Mouse (Mus musculus): ENCODE measurements around the gene AW209491. TPM values are rescaled to one million over a fixed set of nuclear protein-coding genes. Genes with fewer than 3 reads are reported as not detected.

The AW209491 gene
- 10 to 100 TPM; 25.3 to 27.9 TPM for total RNA-seq (2021)

- DNase-seq (ENCODE audit: low spot score in 2 of 2), result peak; percentile 95 to 98
- intact Hi-C loops (cut with DNase I), result loop anchor here (1.0 kb wide), 1 partner anchor 17 kb away; the partner anchor contains the start of genes Mrpl32 and Psma2
These were observed at the start of gene AW209491 for GRCm38 (mm10) chr13:14629726-14630641. TSS of gene AW209491 (plus strand) at chr13:14630154.

- intact Hi-C loops (cut with DNase I), result no loop called here
- peak in 1 of 2 experiments; percentile 8 for DNase-seq (ENCODE audit: low spot score in 2 of 2)
These were observed 49.6 kb upstream of the AW209491 start for GRCm38 (mm10) chr13:14580392-14580791.

GRCm38 (mm10) chr13:14602744-14603143 lies 27.2 kb upstream of the AW209491 start:
- peak in 1 of 2 experiments; percentile 61 for DNase-seq (ENCODE audit: low spot score in 2 of 2)

GRCm38 (mm10) chr13:14607616-14608015 lies 22.3 kb upstream of the AW209491 start:
- intact Hi-C loops (cut with DNase I), result no loop called here
- no peak for DNase-seq (ENCODE audit: low spot score in 2 of 2)

More at GRCm38 (mm10) chr13:14602744-14603143, 27.2 kb upstream of the AW209491 start:
- intact Hi-C loops (cut with DNase I), result loop anchor here (5.0 kb wide), 1 partner anchor 80 kb away; the partner anchor contains the start of gene Hecw1

GRCm38 (mm10) chr13:14612463-14612862 lies 17.5 kb upstream of the AW209491 start:
- intact Hi-C loops (cut with DNase I), result loop anchor here (5.0 kb wide), 1 partner anchor 135 kb away; no protein-coding TSS in a partner anchor
- DNase-seq (ENCODE audit: low spot score in 2 of 2), result no peak

- intact Hi-C loops (cut with DNase I), result loop anchor here (1.0 to 5.0 kb wide), 2 partner anchors 17 to 136 kb away; partner anchors contain the start of gene AW209491
- peak; percentile 95 to 99 for DNase-seq (ENCODE audit: low spot score in 2 of 2)
These were observed 16.9 kb upstream of the AW209491 start, which contains the start of the genes Mrpl32 and Psma2 for GRCm38 (mm10) chr13:14612926-14613529. TSS of gene Mrpl32 (minus strand) at chr13:14613165. TSS of gene Psma2 (plus strand) at chr13:14613240.

GRCm38 (mm10) chr13:14613553-14613952 lies 16.4 kb upstream of the AW209491 start:
- no peak for DNase-seq (ENCODE audit: low spot score in 2 of 2)
- intact Hi-C loops (cut with DNase I), result loop anchor here (1.0 to 5.0 kb wide), 2 partner anchors 17 to 136 kb away; partner anchors contain the start of gene AW209491

GRCm38 (mm10) chr13:14618724-14619123 lies 11.2 kb upstream of the AW209491 start:
- intact Hi-C loops (cut with DNase I), result no loop called here
- DNase-seq (ENCODE audit: low spot score in 2 of 2), result peak; percentile 70

- DNase-seq (ENCODE audit: low spot score in 2 of 2), result no peak
- intact Hi-C loops (cut with DNase I), result no loop called here
These were observed 10.0 kb downstream of the AW209491 start for GRCm38 (mm10) chr13:14639998-14640397.

GRCm38 (mm10) chr13:14649301-14649700 lies 19.3 kb downstream of the AW209491 start:
- DNase-seq (ENCODE audit: low spot score in 2 of 2), result peak; percentile 21 to 46

GRCm38 (mm10) chr13:14667107-14667506 lies 37.2 kb downstream of the AW209491 start:
- intact Hi-C loops (cut with DNase I), result no loop called here

More at GRCm38 (mm10) chr13:14649301-14649700, 19.3 kb downstream of the AW209491 start:
- intact Hi-C loops (cut with DNase I), result loop anchor here (1.0 kb wide), 1 partner anchor 1110 kb away; no protein-coding TSS in a partner anchor

GRCm38 (mm10) chr13:14670342-14670741 lies 40.4 kb downstream of the AW209491 start:
- intact Hi-C loops (cut with DNase I), result loop anchor here (1.0 to 2.0 kb wide), 3 partner anchors 1046 to 1093 kb away; no protein-coding TSS in a partner anchor

More at GRCm38 (mm10) chr13:14667107-14667506, 37.2 kb downstream of the AW209491 start:
- no peak for DNase-seq (ENCODE audit: low spot score in 2 of 2)

More at GRCm38 (mm10) chr13:14670342-14670741, 40.4 kb downstream of the AW209491 start:
- peak; percentile 56 to 66 for DNase-seq (ENCODE audit: low spot score in 2 of 2)

Other genes starting within 250 kb of the AW209491 start
- 100 to 1,000 TPM; 119 to 142 TPM for gene Hecw1, start 106.9 kb upstream of the AW209491 start, total RNA-seq (2021)
- gene Mrpl32, start 17.0 kb upstream of the AW209491 start, total RNA-seq (2021), result 10 to 100 TPM; 28.7 to 31.4 TPM
- 10 to 100 TPM; 58.1 to 60.3 TPM for gene Psma2, start 16.9 kb upstream of the AW209491 start, total RNA-seq (2021)